Mouse (Mus musculus): ENCODE measurements around the gene Chd5.

- no peak for TF ChIP-seq CTCF (IDR thresholded peaks at IDR 0.05; ENCODE audit: low read depth)
- TF ChIP-seq EP300 (IDR thresholded peaks at IDR 0.05; ENCODE audit: low read depth), result no peak
These were observed 46.9 kb upstream of the Chd5 start, which contains the start of gene Hes3 for GRCm38 (mm10) chr4:152291562-152291961.

All from liver, postnatal 0 days (tissue).